Mouse (Mus musculus) cerebellum, postnatal 36 days (tissue): ENCODE data around the gene Rnf207.
A peak's percentile ranks its signal among the peaks of the same experiment; 100 is the strongest.

ENCODE experiments used
- DNase-seq, 2 experiments: peaks; one replicate each; pipeline ENCODE4 v3.0.0; 2021 to 2022; ENCODE audit warnings: mixed read lengths in 2 of 2

Rnf207 gene

DNA sequence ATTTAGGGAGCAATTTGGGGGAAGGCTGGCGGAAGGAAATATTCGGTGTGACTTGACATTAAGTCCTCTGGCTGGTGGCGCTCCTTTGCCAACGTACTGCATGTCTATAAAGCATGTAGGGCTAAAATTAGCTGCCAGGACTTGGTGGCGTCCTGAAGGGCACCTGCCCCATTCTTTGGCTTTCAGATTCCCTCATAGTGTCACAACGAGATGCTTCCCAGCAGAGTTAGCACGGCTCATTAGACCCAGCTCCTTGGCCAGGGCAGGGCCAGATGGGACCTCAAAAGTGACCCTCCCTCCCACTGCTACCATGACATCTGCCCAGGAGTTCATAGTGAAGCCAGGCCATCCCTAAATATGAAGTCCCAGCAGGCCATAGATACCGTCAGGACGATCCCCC, 48.2 kb downstream of the Rnf207 start:
- DNase-seq, result no peak

DNA sequence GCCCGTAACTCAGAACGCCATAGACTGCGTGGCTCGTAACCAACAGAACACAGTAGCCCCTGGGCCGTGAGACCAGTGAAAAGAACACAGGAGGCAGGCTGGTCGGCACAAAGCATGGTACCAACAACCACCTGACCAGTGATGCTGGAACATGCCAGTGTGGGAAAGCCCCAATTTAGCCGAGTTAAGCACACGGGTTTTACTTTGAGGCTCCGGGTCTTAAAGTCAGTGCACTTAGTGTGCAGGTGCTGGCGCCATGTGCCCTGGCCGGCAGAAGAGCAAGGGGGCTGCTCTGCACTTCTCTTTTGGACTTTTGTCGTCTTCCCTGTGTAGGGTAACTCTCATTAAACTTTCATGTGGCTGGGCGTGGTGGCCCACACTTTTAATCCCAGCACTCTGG, 48.8 kb downstream of the Rnf207 start:
- no peak for DNase-seq

DNA sequence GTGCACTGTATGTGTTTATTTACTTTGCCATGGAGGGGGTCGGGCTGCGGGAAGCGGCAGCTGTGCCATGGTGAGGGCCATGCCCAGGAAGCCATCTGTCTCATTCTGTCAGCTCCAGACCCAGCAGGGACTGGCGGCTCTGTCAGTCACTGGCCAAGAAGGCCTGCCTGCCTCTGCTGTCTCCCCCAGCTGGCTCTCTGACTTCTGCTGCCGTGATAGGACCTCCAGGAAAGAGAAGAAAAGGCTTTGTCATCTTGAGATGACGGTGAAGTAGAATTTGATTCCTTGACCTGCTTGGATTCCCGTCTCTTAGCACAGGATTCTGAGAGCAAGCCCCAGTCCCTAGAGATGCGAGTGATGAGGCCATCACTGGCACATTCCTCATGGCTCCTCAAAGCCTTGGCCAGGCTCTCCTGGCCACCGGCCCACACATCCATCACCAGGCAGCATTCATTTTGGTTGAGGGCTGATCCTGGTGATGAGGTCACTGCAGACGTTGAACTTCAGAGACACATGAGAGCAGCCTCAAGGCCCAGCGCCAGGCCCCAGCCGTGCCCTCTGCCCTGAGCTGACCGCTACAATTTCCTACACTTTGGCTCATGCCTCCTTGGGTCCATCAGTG, 50.9 kb downstream of the Rnf207 start:
- peak; percentile 75 to 79 for DNase-seq

DNA sequence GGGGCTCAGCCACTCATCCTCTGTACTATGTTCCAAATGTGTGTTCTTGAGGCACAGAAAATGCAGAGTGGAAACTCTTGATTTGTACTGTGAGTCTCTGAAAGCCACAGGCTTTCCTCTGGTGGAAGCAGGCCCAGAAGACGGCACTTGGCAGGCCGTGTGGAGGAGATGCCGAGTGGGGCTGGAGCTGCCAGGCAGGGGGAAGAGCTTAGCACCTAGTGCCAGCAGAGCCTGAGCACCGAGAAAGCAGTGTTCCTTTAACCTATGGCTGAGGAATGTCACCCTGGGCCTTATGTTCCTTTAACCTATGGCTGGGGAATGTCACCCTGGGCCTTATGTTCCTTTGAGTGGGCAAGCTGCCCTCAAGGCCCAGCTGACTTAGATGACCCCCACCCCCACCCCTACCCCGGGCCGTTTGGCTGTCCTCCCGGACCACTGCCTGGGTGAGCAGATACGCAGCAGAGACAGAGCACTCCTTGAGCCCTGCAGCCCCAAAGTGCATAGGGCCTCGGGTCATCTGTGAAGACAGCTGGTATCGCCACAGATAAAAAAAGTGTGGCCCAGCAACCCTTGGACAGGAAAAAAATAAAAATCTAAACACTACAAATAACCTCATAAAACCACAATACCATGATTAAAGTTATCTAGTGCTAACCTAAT, 52.4 kb downstream of the Rnf207 start:
- DNase-seq, result peak; percentile 72 to 78

DNA sequence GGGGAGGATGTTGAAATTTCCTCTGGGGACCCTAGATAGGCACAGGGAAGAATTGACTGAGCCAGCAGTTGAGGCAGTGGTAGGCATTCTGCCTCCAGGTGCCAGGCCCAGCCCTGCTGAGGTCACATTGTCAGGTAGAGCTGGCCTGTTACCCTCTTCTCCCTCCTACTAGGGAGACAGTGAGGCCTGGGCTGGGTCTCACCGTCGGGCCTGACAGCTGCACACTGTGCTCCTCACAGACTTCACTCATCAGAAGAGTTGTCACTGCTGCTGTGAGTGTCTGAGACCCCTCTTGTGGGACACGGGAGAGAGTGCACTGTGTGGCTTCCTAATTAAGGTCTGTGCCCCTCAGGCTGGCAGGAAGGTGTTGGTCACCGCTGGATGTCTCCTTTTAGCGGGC, 53.0 kb downstream of the Rnf207 start:
- no peak for DNase-seq

DNA sequence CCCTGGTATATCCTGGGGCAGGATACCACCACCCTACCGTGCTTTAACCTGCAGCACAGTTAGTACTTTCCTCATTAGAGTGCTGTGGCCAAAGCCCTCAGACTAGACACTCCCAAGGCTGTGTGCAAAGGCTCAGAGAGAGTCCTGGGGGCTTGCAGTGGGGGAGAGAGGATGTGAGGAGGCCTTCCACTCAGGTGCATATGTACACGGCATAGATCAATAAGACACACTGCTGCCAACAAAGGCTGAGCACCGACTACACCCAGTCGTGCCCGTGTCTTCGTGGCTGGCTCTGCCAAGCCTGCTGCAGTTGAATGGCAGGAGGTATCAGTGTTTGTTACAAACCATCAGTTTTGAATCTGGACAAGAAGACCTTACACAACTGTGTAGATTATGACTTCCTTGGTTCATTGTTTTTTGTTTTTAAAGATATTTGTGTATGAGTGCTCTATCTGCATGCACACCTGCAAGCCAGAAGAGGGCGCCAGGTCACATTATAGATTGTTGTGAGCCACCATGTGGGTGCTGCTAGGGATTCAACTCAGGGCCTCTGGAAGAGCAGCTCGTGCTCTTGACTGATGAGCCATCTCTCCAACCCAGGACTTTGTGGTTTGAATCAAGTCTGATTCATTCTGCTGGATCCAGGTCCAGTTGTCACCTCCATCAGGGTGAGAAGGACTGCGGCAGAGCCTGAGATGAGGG, 53.8 kb downstream of the Rnf207 start:
- DNase-seq, result peak in 1 of 2 experiments; percentile 44

DNA sequence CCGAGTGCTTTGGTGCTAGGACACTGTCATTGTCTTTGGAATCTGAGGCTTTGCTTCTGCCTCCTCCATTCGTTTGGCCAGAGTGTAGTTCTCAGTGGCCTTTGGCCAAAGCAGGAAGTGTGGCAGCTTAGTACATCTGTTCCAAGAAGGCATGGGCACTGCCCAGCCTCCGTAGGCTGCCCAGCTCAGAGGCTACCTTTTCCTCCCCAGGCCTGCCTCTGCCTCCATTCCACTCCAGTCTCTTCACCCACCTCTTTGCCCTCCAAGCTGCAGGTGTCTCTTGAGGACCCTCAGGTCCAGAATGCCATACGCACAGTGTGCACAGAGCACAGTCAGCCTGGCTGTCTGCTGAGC, 54.6 kb downstream of the Rnf207 start:
- no peak for DNase-seq

DNA sequence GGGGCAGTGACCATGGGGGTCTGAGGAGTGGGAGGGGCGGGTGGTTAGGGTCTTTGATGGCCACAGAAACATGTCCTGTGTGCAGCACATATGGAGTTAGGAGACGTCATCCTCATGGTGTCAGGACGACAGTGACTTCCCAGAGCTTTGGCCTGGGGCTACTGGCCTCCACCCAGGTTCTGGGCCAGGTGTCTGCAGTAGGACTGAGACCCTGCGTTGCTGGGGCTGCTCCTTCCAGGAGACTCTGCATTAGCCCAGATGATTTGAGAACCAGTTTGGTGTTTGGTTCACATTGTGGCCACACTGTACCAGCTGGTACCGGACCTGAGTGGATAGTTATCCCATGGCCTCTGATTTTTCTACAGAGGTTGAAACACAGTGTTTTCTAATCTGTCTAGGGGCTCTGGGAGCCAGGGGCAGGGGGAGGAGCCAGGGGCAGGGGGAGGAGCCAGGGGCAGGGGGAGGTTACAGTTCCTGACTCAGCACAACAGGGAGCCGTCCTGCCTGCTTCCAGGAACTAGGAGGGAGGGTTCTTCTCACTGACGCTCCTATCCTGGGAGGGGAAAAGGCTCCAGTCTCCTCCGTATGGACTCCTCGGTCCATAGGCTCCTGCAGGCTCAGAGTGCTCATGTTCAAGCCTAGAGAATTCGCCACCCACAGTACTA, 55.1 kb downstream of the Rnf207 start:
- DNase-seq, result no peak

DNA sequence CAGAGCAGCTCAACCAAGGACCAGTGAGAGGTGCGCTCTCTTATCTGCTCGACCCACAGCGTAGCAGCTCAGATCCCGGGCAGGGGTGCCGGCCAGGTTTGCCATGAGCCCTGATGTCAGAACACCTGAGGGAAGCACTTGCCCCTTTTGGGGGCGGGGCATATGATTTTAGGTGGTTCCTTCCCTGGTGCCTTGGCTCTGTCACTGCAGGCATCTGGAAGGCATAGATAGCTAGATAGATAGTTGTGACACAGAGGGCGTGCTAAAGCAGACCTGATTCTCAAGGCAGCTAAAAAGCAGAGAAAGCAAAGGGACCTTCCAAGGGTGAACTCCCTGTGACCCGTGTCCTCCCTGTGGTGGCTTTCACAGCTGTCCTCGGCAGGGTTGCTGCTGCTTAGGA, 55.7 kb downstream of the Rnf207 start:
- DNase-seq, result no peak

DNA sequence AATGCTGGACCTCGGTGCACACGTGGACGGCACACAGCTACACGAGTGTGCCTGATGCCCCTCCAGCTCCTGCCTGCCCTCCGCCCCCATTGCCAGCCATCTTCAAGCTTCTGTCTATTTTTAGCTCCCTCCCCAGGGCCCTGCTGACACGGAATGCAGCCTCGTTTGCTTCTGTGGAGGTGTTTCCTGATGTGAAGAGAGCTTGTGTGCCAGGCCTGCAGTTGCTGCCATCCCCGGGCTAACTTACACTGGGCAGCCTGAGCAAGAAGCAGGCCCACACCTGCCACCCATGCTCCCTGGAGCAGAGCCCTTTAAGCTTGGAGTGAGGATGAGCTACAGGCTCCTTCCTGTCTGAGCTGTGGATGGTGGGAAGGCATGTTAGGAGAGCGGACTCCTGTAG, 56.6 kb downstream of the Rnf207 start:
- DNase-seq, result no peak

DNA sequence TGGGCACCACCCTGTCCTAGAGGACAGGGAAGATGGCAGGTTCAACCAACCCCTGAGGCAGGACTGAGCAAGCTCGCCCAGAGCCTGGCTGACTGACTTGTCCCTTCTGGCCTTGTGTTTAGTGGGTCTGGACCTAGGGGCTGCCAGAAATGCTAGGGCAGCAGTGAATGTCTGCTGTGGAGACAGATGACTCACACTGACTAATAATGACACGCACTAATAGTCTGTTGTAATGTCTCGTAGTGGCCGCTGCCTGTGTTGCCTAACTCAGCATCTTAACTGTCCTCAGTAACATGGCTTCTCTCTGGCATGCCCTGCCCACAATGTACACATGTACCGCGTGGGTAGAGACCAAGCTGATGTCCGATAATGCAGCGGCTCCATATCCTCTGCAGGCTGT, 58.3 kb downstream of the Rnf207 start:
- DNase-seq, result no peak

DNA sequence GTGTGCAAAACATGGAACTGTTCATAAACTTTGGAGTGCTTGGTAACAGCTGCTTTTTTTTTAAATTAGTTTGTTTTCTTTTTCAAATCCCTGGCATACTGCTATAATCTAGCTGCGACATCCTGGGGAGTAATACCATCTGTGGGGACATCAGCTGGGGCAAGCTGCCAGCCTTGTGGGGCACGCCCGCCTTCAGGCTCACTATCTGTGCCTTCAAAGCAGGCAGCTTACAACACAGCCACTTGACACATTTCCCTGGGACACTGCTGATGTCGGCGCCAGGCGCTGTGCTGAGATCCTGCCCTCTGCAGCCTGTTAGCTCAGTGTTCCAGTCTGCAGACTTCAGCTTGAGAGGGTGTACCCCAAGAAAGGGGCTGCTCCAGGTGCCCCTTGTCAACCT, 61.7 kb downstream of the Rnf207 start:
- peak; percentile 76 to 78 for DNase-seq
